Mouse (Mus musculus) layer of hippocampus, adult 11-12 months (tissue): ENCODE measurements around the gene Kif1bp.

Experiments
- DNase-seq: peaks from one replicate; pipeline ENCODE4 v3.0.0; 2022; ENCODE audit warnings: low spot score

Kif1bp gene

GRCm38 (mm10) chr10:62555705-62556557, 22.3 kb downstream of the Kif1bp start:
- DNase-seq: no peak

DNA sequence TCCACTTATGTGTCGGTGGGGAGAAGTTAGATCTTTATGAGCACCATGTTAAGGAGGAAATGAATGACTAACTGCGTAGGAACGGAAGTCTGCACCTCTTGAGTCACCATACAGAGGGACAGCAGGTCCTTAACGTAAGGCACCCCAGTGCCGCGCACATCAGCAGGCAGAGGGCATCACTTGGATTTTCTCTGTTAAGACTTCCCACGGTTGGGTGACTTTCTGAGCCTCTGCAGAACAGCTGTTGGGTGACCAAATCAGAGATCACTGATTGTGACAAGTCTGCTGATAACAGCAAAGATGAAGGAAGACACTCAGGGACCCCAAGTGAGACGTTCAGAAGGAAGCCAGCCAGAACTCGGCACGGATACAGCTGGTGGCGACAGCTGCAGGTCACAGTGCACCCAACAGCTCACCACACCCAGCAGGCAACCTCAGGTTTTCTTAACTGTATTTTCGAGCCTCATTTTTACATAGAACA, 24.6 kb downstream of the Kif1bp start:
- no peak for DNase-seq

- no peak for DNase-seq
Measured at GRCm38 (mm10) chr10:62550787-62551300, 27.4 kb downstream of the Kif1bp start.

- DNase-seq: peak; percentile 82
Measured at GRCm38 (mm10) chr10:62549523-62550166, 28.6 kb downstream of the Kif1bp start.

DNA sequence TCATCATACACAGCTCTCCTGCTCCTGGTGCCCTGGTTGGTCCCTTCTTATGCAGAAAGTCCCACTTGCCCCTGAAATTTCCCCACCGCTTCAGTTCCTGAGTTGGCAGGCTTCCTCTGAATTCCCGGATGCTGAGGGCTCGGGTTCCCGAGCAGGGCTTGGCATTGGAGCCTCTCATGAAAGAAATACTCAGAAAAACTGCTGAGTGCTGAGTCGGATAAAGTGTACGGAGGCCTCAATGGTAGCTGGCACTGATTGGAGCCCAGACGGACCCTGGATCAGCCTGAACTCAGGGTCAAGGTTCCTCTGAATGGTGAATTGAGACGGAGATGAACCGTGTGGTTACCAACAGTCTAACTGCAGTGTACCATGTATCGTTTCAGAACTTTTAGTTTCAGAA, 31.8 kb downstream of the Kif1bp start:
- no peak for DNase-seq

- DNase-seq: no peak
Measured at GRCm38 (mm10) chr10:62545759-62546158, 32.5 kb downstream of the Kif1bp start.

- no peak for DNase-seq
Measured at GRCm38 (mm10) chr10:62544316-62544715, 33.9 kb downstream of the Kif1bp start.

- peak; percentile 48 for DNase-seq
Measured at GRCm38 (mm10) chr10:62543399-62543808, 34.9 kb downstream of the Kif1bp start.

GRCm38 (mm10) chr10:62542928-62543327, 35.3 kb downstream of the Kif1bp start:
- no peak for DNase-seq

- DNase-seq: no peak
Measured at GRCm38 (mm10) chr10:62542507-62542906, 35.8 kb downstream of the Kif1bp start.

DNA sequence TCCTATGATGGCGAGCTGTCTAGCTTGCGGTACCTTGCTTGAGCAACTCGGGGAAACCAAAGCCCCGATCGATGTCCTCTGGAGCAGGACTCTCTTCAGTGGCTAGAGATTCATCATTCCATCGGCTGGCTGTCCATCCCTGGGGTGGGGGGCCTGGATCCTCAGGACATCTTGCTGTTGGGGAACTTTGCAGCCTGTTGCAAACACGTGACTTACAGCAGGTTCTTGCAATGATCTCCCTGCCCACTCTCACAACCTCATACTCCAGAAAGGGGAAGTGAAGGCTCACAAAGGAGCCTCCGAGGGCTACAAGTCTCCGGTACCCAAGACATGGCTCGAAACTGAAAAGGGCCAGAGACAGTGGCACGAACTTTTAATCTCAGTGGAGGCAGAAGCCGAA, 36.8 kb downstream of the Kif1bp start:
- peak; percentile 22 for DNase-seq

- DNase-seq: no peak
Measured at GRCm38 (mm10) chr10:62540800-62541199, 37.5 kb downstream of the Kif1bp start.

DNA sequence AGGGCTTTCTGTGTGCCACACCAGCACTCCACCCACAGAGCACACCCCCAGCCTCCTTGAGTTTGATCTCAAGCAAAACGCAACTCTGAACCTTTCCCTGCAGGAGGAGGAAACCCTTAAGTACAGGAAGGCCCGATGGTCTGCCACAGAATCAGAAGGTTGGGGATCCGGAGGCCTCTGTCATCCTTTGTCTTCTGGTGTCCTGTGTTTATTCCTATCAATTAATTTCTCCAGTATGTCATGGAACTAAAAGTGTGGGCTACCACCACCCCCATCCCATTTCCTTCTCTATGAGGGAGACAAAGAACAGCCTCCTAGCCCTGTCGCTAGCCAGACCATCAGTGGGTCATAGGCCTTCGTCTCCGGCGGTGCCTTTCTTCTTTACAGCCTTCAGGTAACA, 43.7 kb downstream of the Kif1bp start:
- no peak for DNase-seq

- no peak for DNase-seq
Measured at GRCm38 (mm10) chr10:62532832-62533231, 45.4 kb downstream of the Kif1bp start.

DNA sequence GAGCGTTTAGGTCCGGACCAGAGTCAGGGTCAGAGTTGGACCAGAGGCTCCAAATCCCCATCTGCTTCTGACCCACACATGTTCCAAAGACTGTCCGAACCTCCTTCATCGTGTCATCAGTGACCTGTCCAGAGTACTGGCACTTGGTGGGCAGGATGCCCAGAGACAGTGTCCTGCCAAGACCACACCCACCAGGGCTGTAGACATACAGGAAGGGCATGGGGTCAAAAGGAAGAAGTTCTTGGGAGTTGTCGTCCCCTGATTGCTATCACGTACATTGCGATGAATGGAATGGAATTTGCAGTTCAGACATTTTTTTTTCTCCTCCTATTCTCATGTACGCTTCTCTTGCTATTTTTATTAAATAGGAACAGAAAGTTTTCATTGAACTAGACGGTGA, 48.1 kb downstream of the Kif1bp start:
- DNase-seq: no peak

- DNase-seq: no peak
Measured at GRCm38 (mm10) chr10:62527351-62527750, 50.9 kb downstream of the Kif1bp start, which contains the start of gene Srgn. Gene Srgn (minus strand): TSS chr10:62527451.

DNA sequence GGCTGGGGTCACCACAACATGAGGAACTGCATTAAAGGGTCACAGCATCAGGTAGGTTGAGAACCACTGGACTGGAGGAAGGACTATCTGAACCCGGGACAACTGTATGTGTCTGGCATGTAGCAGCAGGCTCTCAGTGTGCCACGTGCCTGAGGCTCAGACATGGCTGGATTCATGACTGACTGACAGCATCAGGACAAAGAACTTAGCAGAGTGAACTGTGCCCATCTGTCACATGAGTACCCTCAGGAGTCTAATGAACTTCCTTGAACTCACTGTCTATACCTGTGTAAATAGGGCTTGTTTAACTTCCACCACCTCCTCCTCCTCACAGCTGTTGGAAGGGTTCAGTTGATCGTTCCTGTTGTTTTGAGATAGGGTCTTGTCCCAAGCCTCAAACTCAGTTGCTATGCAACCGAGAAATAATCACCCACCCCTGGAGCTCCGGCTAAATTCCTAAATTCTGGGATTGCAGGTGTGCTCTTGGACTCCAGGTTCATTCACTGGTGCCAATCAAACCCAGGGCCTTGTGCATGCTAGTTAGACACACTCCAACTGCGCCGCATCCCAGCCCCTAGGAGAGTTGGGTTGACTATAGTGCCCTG, 55.8 kb downstream of the Kif1bp start:
- DNase-seq: no peak

DNA sequence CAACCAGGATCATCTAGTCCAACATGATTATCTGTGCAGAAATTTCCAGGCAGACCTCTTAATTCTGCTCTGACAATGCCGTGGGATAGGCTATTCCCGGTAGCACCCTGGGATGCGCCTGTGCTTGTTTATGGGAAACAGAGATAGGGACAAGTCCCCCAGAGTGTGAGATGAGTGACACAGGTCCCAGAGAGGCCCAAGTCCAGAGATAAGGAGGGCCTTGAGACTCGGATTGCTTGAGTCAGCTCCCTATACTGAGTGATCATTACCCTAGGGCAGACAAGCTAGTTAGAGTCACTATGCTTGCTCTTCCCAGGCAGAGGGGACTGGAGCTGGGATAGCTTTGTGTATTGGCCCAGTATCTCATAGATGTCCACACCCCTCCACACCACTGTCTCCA, 56.5 kb downstream of the Kif1bp start:
- no peak for DNase-seq

DNA sequence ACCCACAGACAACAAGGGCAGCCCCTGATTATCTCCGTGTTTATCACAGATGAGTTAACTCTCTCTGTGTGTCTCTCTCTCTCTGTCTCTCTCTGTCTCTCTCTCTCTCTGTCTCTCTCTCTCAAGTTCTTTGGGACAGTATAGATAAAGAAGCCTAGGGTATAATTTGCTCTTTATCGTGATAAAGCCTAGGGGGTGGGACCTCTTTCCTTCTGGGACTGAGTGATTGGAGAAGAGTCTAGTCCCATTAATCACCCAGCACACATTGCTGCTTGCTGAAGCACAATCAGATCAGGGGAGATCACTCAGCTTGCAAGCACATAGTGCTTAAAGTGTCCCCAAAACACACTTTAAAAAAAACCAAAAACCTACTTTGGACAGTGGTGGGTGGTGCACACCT, 57.3 kb downstream of the Kif1bp start:
- DNase-seq: no peak

DNA sequence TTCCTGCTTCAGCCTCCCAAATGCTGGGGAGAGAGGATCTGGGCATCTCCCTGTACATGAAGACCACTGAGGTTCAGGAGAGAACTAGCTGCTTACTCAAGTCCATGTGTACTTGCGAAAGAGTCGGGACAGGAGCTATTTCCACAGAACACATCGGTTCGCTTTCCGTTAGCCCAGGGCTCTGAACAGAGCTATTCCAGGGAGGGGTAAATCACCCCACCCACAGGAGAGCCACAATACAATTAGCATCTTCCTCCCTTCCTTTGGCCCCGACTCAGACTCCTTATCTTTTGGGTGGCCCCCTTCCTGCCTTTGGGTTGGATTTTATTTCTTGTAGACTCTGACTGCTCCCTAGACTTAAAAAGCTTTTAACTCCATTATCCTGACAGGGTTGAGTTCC, 60.7 kb downstream of the Kif1bp start:
- DNase-seq: no peak

DNA sequence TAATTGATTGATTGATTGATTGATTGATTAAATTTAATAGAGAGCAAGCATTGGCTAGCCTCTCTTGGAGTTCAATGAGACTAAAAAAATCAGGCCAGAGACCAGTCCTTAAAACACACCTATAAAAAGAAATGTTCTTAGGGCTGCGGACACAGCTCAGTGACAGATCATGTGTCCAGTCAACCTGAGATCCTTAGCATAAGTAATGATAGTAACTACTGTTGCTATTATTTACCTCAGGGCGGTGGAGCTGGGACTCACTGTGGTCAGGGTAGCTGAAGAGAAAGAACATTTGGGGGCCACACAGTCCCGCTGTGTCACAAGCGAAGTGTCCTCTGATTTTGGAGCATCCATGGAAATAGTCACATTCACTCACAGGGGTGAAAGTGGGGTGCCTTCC, 65.4 kb downstream of the Kif1bp start:
- DNase-seq: no peak

GRCm38 (mm10) chr10:62511528-62511927, 66.7 kb downstream of the Kif1bp start:
- DNase-seq: no peak
